Mouse (Mus musculus): ENCODE results near the gene Sqstm1. TPM values are rescaled to one million over a fixed set of nuclear protein-coding genes. Genes with fewer than 3 reads are reported as not detected.

Sqstm1 gene
- total and polyA plus RNA-seq, 2 experiments = 252 to 254 TPM

- 57% methylated on average over 4 of the region's 4 CpGs for WGBS
Observed at GRCm38 (mm10) chr11:50190362-50190761, 20.3 kb downstream of the Sqstm1 start.

GRCm38 (mm10) chr11:50188682-50189081 lies 21.9 kb downstream of the Sqstm1 start:
- Histone ChIP-seq H3K79me2 (ENCODE audit: control insufficient read depth, insufficient read depth, low read length) (no peaks in the 10 kb centered on the region), H3K9ac (ENCODE audit: low read depth, low read length) (no peak overlapping the region; the same call in 1 of the 2 replicates), H3K4me1 (ENCODE audit: control insufficient read depth, insufficient read depth, low read length) (peaks cover 22% of the 10 kb centered on the region), H3K36me3 (ENCODE audit: control insufficient read depth, insufficient read depth, low read length) (no peaks in the 10 kb centered on the region), H3K4me3 (ENCODE audit: insufficient read depth, low read depth, low read length) (peak overlapping the region; percentile 17; the same call in 1 of the 2 replicates), H3K27me3 (ENCODE audit: control insufficient read depth, insufficient read depth, low read length) (no peaks in the 10 kb centered on the region), H3K27ac (replicated peaks; ENCODE audit: insufficient read depth, low read depth, low read length) (peak overlapping the region; percentile 63)
- TF ChIP-seq CTCF (IDR thresholded peaks at IDR 0.05; ENCODE audit: low read depth, low read length) (no peak), POLR2A (IDR thresholded peaks at IDR 0.05; ENCODE audit: extremely low read depth, insufficient read depth, low read length) (no peak)
- DNase-seq (ENCODE audit: extremely low read depth, low read depth, low spot score) = peak; percentile 71
- 14% methylated on average over 7 of the region's 7 CpGs for WGBS

More at GRCm38 (mm10) chr11:50190362-50190761, 20.3 kb downstream of the Sqstm1 start:
- H3K4me1 ChIP-seq (ENCODE audit: control insufficient read depth, insufficient read depth, low read length) = peaks cover 27% of the 10 kb centered on the region
- H3K9ac ChIP-seq (ENCODE audit: low read depth, low read length) = no peak overlapping the region
- DNase-seq (ENCODE audit: extremely low read depth, low read depth, low spot score) = no peak
- H3K36me3 ChIP-seq (ENCODE audit: control insufficient read depth, insufficient read depth, low read length) = no peaks in the 10 kb centered on the region
- no peaks in the 10 kb centered on the region for H3K79me2 ChIP-seq (ENCODE audit: control insufficient read depth, insufficient read depth, low read length)
- H3K27ac ChIP-seq (replicated peaks; ENCODE audit: insufficient read depth, low read depth, low read length) = no peak overlapping the region
- no peak overlapping the region for H3K4me3 ChIP-seq (ENCODE audit: insufficient read depth, low read depth, low read length)
- no peaks in the 10 kb centered on the region for H3K27me3 ChIP-seq (ENCODE audit: control insufficient read depth, insufficient read depth, low read length)
- TF ChIP-seq POLR2A (IDR thresholded peaks at IDR 0.05; ENCODE audit: extremely low read depth, insufficient read depth, low read length) (no peak), CTCF (IDR thresholded peaks at IDR 0.05; ENCODE audit: low read depth, low read length) (no peak)

- Histone ChIP-seq H3K4me3 (ENCODE audit: insufficient read depth, low read depth, low read length) (no peak overlapping the region), H3K9ac (ENCODE audit: low read depth, low read length) (no peak overlapping the region), H3K4me1 (ENCODE audit: control insufficient read depth, insufficient read depth, low read length) (peaks cover 39% of the 10 kb centered on the region), H3K27ac (replicated peaks; ENCODE audit: insufficient read depth, low read depth, low read length) (peak overlapping the region; percentile 72), H3K36me3 (ENCODE audit: control insufficient read depth, insufficient read depth, low read length) (no peaks in the 10 kb centered on the region), H3K79me2 (ENCODE audit: control insufficient read depth, insufficient read depth, low read length) (no peaks in the 10 kb centered on the region), H3K27me3 (ENCODE audit: control insufficient read depth, insufficient read depth, low read length) (no peaks in the 10 kb centered on the region)
- TF ChIP-seq POLR2A (IDR thresholded peaks at IDR 0.05; ENCODE audit: extremely low read depth, insufficient read depth, low read length) (no peak), CTCF (IDR thresholded peaks at IDR 0.05; ENCODE audit: low read depth, low read length) (no peak)
- peak; percentile 99 for DNase-seq (ENCODE audit: extremely low read depth, low read depth, low spot score)
- WGBS = 20% methylated on average over 3 of the region's 3 CpGs
Observed at GRCm38 (mm10) chr11:50184788-50185187, 25.8 kb downstream of the Sqstm1 start.

GRCm38 (mm10) chr11:50182702-50183101 lies 27.9 kb downstream of the Sqstm1 start:
- DNase-seq (ENCODE audit: extremely low read depth, low read depth, low spot score) = no peak
- WGBS = 11% methylated on average over 4 of the region's 4 CpGs
- H3K4me1 ChIP-seq (ENCODE audit: control insufficient read depth, insufficient read depth, low read length) = peaks cover 55% of the 10 kb centered on the region
- no peak overlapping the region for H3K4me3 ChIP-seq (ENCODE audit: insufficient read depth, low read depth, low read length)
- no peaks in the 10 kb centered on the region for H3K27me3 ChIP-seq (ENCODE audit: control insufficient read depth, insufficient read depth, low read length)
- H3K36me3 ChIP-seq (ENCODE audit: control insufficient read depth, insufficient read depth, low read length) = no peaks in the 10 kb centered on the region
- H3K9ac ChIP-seq (ENCODE audit: low read depth, low read length) = no peak overlapping the region
- H3K79me2 ChIP-seq (ENCODE audit: control insufficient read depth, insufficient read depth, low read length) = no peaks in the 10 kb centered on the region
- peak overlapping the region; percentile 59 for H3K27ac ChIP-seq (replicated peaks; ENCODE audit: insufficient read depth, low read depth, low read length)
- TF ChIP-seq POLR2A (IDR thresholded peaks at IDR 0.05; ENCODE audit: extremely low read depth, insufficient read depth, low read length) = no peak
- no peak for TF ChIP-seq CTCF (IDR thresholded peaks at IDR 0.05; ENCODE audit: low read depth, low read length)

- no peak for TF ChIP-seq CTCF (IDR thresholded peaks at IDR 0.05; ENCODE audit: low read depth, low read length)
- TF ChIP-seq POLR2A (IDR thresholded peaks at IDR 0.05; ENCODE audit: extremely low read depth, insufficient read depth, low read length) = no peak
- 59% methylated on average over 6 of the region's 6 CpGs for WGBS
- no peaks in the 10 kb centered on the region for H3K36me3 ChIP-seq (ENCODE audit: control insufficient read depth, insufficient read depth, low read length)
- H3K27me3 ChIP-seq (ENCODE audit: control insufficient read depth, insufficient read depth, low read length) = no peaks in the 10 kb centered on the region
- no peak overlapping the region for H3K4me3 ChIP-seq (ENCODE audit: insufficient read depth, low read depth, low read length)
- DNase-seq (ENCODE audit: extremely low read depth, low read depth, low spot score) = peak; percentile 86
- H3K27ac ChIP-seq (replicated peaks; ENCODE audit: insufficient read depth, low read depth, low read length) = peak overlapping the region; percentile 23; the same call in 1 of the 2 replicates
- peaks cover 57% of the 10 kb centered on the region for H3K4me1 ChIP-seq (ENCODE audit: control insufficient read depth, insufficient read depth, low read length)
- no peak overlapping the region for H3K9ac ChIP-seq (ENCODE audit: low read depth, low read length)
- no peaks in the 10 kb centered on the region for H3K79me2 ChIP-seq (ENCODE audit: control insufficient read depth, insufficient read depth, low read length)
Observed at GRCm38 (mm10) chr11:50180478-50181231, 30.0 kb downstream of the Sqstm1 start.

All from liver, adult 2 months (tissue).